Mouse (Mus musculus) heart, embryonic 14.5 days (tissue): Measurements from ENCODE around the gene Nktr. TPM values are rescaled to one million over a fixed set of nuclear protein-coding genes. Genes with fewer than 3 reads are reported as not detected.

ENCODE experiments used
- ATAC-seq: fragments of 200-750 bp; cut with Nextera tagmentation; 2 replicates; pipeline ENCODE4 v1.8.0; 2017; ENCODE audit warnings: low read depth, moderate TSS enrichment; ENCODE audit not compliant: insufficient number of reproducible peaks, insufficient read depth, low FRiP score
- H3K27ac ChIP-seq, 2 experiments: fragments of 200-500 bp in 1 of 2; fragments of 300-500 bp in 1 of 2; sonication (generic) in 1 of 2; replicated peaks in 1 of 2; 2 replicates each; pipeline ENCODE4 v1.5.1; 2012 to 2014; ENCODE audit warnings: low read depth in 2 of 2, low read length in 2 of 2, control low read depth in 1 of 2, mild to moderate bottlenecking in 1 of 2, mixed read lengths in 1 of 2; ENCODE audit not compliant: control insufficient read depth in 1 of 2, insufficient read depth in 1 of 2
- H3K27me3 ChIP-seq: fragments of 300-500 bp; sonication (generic); 2 replicates; pipeline ENCODE4 v1.6.1; 2014; ENCODE audit warnings: mild to moderate bottlenecking, low read length, control low read depth; ENCODE audit not compliant: control insufficient read depth, insufficient read depth
- H3K36me3 ChIP-seq: fragments of 300-500 bp; sonication (generic); 2 replicates; pipeline ENCODE4 v1.6.1; 2014; ENCODE audit warnings: mild to moderate bottlenecking, control low read depth, low read length, mixed read lengths; ENCODE audit not compliant: control insufficient read depth, insufficient read depth
- H3K4me1 ChIP-seq, 2 experiments: fragments of 200-500 bp in 1 of 2; fragments of 300-500 bp in 1 of 2; sonication (generic) in 1 of 2; 2 replicates each; pipeline ENCODE4 v1.6.1; 2012 to 2014; ENCODE audit warnings: low read length in 2 of 2, control low read depth in 1 of 2, mixed read lengths in 1 of 2; ENCODE audit not compliant: control insufficient read depth in 2 of 2, insufficient read depth in 2 of 2
- H3K4me2 ChIP-seq: fragments of 300-500 bp; sonication (generic); 2 replicates; pipeline ENCODE4 v1.6.1; 2014; ENCODE audit warnings: mild to moderate bottlenecking, low read length
- H3K4me3 ChIP-seq, 2 experiments: fragments of 200-500 bp in 1 of 2; fragments of 300-500 bp in 1 of 2; sonication (generic) in 1 of 2; 2 replicates each; pipeline ENCODE4 v1.5.1; 2012 to 2014; ENCODE audit warnings: low read length in 2 of 2, mild to moderate bottlenecking in 2 of 2, control low read depth in 1 of 2, low read depth in 1 of 2, moderate library complexity in 1 of 2; ENCODE audit not compliant: control insufficient read depth in 1 of 2, insufficient read depth in 1 of 2
- H3K9ac ChIP-seq: fragments of 300-500 bp; sonication (generic); 2 replicates; pipeline ENCODE4 v1.6.1; 2014; ENCODE audit warnings: mild to moderate bottlenecking, low read length
- H3K9me3 ChIP-seq: fragments of 300-500 bp; sonication (generic); 2 replicates; pipeline ENCODE4 v1.6.1; 2016; ENCODE audit warnings: low read length, control low read depth; ENCODE audit not compliant: control insufficient read depth
- WGBS: fragments of 180-500 bp; shearing (Covaris S2); extraction: QIAGEN DNeasy Blood & Tissue Kit; methylation state at CpG from one replicate; pipeline ENCODE4 v1.1.7; 2014; 5-methylcytosine and 5-hydroxymethylcytosine counted together
- polyA plus RNA-seq: library from polyadenylated mRNA; unstranded; fragments of >200 nt; fragmentation: Nextera tagmentation; extraction: Ambion mirVana; gene quantifications from 2 replicates; pipeline ENCODE4 v1.2.1, GENCODE M21; 2014

Nktr gene
- polyA plus RNA-seq, 1 experiment from 2014 or later = 50.4 TPM

DNA sequence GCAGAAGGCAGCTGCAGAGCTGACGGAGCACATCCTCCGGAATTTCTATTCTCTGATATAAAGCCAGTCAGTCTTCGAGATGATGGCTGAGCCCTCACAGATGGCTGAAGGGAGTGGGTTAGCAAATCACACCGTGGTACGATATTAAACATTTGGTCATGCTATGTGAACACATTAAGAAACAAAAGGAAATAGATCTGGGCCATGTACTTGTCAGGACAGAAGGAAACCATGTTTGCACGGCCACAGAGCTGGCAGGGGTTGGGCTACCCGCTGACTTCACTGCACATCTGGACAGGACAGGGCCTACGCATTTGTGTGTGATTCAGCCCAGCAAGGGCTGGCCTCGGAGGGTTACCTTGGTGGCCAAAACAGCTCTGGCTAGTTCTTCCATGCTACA lies 22.3 kb upstream of the Nktr start:
- Histone ChIP-seq H3K4me3 (no peak overlapping the region), H3K9ac (no peak overlapping the region), H3K36me3 (0 out of 2 replicates have a peak, but pooled peaks cover 3% of the 10 kb centered on the region), H3K4me2 (no peak overlapping the region), H3K4me1 (no peaks in the 10 kb centered on the region), H3K27ac (no peak overlapping the region), H3K27me3 (no peaks in the 10 kb centered on the region), H3K9me3 (no peaks in the 10 kb centered on the region)
- ATAC-seq = no peak
- 87% methylated on average over 9 of the region's 9 CpGs for WGBS

GRCm38 (mm10) chr9:121697150-121698049 lies 21.6 kb upstream of the Nktr start:
- Histone ChIP-seq H3K4me3 (no peak overlapping the region), H3K4me2 (no peak overlapping the region), H3K9ac (no peak overlapping the region), H3K27ac (no peak overlapping the region), H3K4me1 (no peaks in the 10 kb centered on the region), H3K27me3 (no peaks in the 10 kb centered on the region), H3K9me3 (no peaks in the 10 kb centered on the region), H3K36me3 (0 out of 2 replicates have a peak, but pooled peaks cover 3% of the 10 kb centered on the region)
- 96% methylated on average over 1 of the region's 1 CpGs for WGBS
- no peak for ATAC-seq

GRCm38 (mm10) chr9:121704261-121704645 lies 14.7 kb upstream of the Nktr start:
- Histone ChIP-seq H3K36me3 (no peaks in the 10 kb centered on the region), H3K4me1 (peaks cover 8 to 20% of the 10 kb centered on the region in 2 experiments; a peak in 3 of 4 replicates), H3K9ac (peak overlapping the region; percentile 68), H3K27ac (no peak overlapping the region), H3K27me3 (no peaks in the 10 kb centered on the region), H3K4me3 (peak overlapping the region; percentile 65 to 74), H3K9me3 (no peaks in the 10 kb centered on the region), H3K4me2 (peak overlapping the region; percentile 80)
- WGBS = 36% methylated on average over 11 of the region's 11 CpGs
- no peak for ATAC-seq

DNA sequence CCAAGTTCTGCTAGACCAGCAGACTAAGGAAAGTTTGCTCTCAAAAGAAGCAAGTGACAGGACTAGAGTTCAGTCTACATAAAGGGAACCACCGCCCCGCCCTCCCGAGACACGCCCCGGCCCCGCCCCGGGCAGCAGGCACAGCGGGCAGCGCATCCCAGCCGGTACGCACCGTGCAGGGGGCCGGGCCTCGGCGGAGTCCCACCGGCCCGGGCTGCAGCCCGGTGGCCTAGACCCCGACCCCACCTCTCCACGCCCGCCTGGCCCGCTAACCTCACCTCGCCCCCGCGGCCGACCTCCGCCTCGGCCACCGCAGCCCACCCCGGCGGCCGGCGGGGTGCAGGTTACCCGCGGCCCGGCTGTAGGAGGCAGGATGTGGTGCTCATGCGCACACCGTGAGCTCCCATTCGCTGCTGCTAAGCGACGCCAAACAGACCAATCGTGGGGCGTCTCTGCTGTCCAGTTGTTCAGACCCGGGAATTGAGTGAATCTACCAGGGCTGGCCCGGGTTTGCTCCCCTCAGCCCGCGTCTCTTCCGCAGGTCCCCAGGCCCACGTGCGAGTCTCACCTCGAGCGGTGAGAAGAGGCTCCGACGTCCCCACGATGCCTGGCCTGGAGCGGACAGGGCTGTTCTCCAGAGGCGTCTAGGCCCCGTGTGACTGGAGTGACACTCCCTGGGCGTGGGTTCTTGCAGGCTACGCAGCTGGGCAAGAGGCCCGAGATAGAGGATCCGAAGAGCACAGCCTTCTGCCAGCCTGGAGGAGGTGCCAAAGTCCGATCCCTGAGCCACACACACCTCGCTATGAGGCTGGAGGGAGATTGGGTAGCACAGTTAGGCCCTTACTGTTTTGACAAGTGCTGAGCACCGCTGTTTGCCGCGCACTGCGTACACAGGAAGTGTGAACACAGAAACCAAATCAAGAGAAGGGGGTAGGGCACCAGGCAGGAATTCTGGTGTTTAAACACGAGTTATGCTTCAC lies 14.0 kb upstream of the Nktr start, which contains the start of gene Sec22c:
Sec22c (minus strand) TSS at position 845 of the 980 bp plus-strand sequence.
- H3K27ac ChIP-seq = peak within 1 kb of the TSS; percentile 4 to 56; a peak in 3 of 4 replicates
- WGBS = 1% methylated on average over 68 of the region's 69 CpGs
- peak within 1 kb of the TSS; percentile 65 to 74 for H3K4me3 ChIP-seq
- peaks cover 10 to 23% of the 10 kb centered on the region in 2 experiments for H3K4me1 ChIP-seq
- H3K9ac ChIP-seq = peak within 1 kb of the TSS; percentile 68
- no peaks in the 10 kb centered on the region for H3K9me3 ChIP-seq
- H3K4me2 ChIP-seq = peak within 1 kb of the TSS; percentile 80
- no peaks in the 10 kb centered on the region for H3K27me3 ChIP-seq
- H3K36me3 ChIP-seq = no peaks in the 10 kb centered on the region
- ATAC-seq = peak; percentile 95

DNA sequence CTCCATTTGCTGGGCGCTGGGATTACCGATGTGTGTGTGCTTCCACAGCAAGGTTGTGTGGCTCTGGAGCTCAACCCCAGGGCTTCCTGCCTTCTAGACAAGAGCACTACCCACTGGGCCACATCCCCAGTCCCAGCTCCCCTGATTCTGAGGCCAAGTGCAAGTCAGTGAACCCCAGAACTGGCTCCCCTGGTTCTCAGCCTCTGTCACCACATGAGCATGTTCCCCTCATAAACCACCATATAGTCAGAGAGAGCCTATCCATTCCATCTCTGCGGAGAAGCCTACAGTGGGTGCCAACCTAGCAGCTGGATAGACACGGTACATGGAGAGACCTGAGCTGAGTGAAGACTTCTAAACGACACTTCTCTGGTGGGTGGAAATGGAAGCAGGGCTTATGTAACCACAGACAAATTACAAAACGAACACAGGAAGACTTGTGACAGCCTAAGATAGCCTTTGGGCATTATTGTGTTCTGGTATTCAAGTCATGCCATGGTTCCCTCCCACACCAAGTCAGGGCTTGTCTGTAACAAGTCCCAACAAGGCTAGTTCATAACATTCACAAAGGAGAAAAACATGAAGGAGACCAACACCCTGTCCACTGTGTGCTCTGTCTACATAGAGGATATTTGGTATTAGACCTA lies 12.8 kb upstream of the Nktr start:
- H3K4me2 ChIP-seq = peak overlapping the region; percentile 80; the same call in 1 of the 2 replicates
- peak overlapping the region; percentile 68; the same call in 1 of the 2 replicates for H3K9ac ChIP-seq
- H3K9me3 ChIP-seq = no peaks in the 10 kb centered on the region
- peaks cover 10 to 25% of the 10 kb centered on the region in 2 experiments for H3K4me1 ChIP-seq
- H3K36me3 ChIP-seq = no peaks in the 10 kb centered on the region
- 73% methylated on average over 6 of the region's 6 CpGs for WGBS
- H3K27me3 ChIP-seq = no peaks in the 10 kb centered on the region
- ATAC-seq = no peak
- no peak overlapping the region for H3K27ac ChIP-seq
- no peak overlapping the region for H3K4me3 ChIP-seq

DNA sequence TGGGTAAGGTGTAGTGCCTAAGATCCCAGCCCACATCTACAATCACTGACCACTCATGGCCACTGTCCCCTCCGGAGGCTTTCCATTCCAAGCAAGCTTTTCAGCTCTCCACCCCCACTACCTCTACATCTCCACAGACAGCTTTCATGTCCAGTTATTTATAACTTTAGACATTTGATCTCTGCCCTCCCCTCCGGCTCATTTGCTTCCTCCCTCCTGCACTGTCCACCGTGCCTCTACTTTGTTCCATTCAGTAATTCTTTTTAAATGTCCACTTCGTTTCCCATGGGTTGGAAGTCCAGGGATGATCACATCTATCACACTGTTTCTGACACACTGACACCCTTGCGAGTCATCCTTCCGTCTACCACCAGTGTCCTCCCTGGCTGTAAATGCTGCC lies 11.2 kb upstream of the Nktr start:
- no peak overlapping the region for H3K9ac ChIP-seq

More for the DNA sequence above, 11.2 kb upstream of the Nktr start:
- Histone ChIP-seq H3K27ac (no peak overlapping the region), H3K9me3 (no peaks in the 10 kb centered on the region), H3K4me3 (no peak overlapping the region), H3K4me1 (peaks cover 12 to 35% of the 10 kb centered on the region in 2 experiments), H3K36me3 (peaks cover 10% of the 10 kb centered on the region), H3K27me3 (no peaks in the 10 kb centered on the region), H3K4me2 (no peak overlapping the region)
- no peak for ATAC-seq
- 37% methylated on average over 6 of the region's 6 CpGs for WGBS
